In genomic region chr7:58568807-58569206, GRCm38 (mm10) we compare ENCODE assay signal across 28 mouse cellular contexts.
DNase-seq lines count a peak whose midpoint lies in the region; ATAC-seq and TF ChIP-seq lines count a peak whose summit lies in the region.
"Had no signal": no experiment of that assay in that cellular context is flagged by ENCODE, and none has a peak within 500 bp of the region (broad histone marks: within the 10 kb centered on the region; RNA-seq: fewer than 3 reads in every experiment).

No protein-coding gene starts in this region.

- 49% methylated on average over 2 of the region's 2 CpGs for WGBS in hindbrain, postnatal 0 days

- no peaks in the 10 kb centered on the region for H3K36me3 ChIP-seq in hindbrain, postnatal 0 days (ENCODE audit: insufficient read depth, low read length)
- H3K36me3 ChIP-seq: heart, embryonic 12.5 days; hindbrain, embryonic 13.5 days; limb, embryonic 12.5 days; liver, embryonic 15.5 days; midbrain, embryonic 13.5 days; stomach, embryonic 15.5 days had no signal

- H3K9me3 ChIP-seq in hindbrain, postnatal 0 days (ENCODE audit: low read length), result no peaks in the 10 kb centered on the region
- H3K9me3 ChIP-seq: heart, embryonic 12.5 days; hindbrain, embryonic 13.5 days; limb, embryonic 12.5 days; liver, embryonic 15.5 days; midbrain, embryonic 13.5 days; stomach, embryonic 15.5 days had no signal

- peak; percentile 12 to 35 for DNase-seq in thymus, postnatal 10 days (ENCODE audit: low spot score in 2 of 2)
- no peak for DNase-seq in neural tube, embryonic 10.5 days (ENCODE audit: extremely low spot score, low spot score)
- DNase-seq in hindbrain, postnatal 0 days (ENCODE audit: low spot score), result no peak
- no peak for DNase-seq in MN1 (ENCODE audit: low spot score)
- no peak for DNase-seq in gastrocnemius, postnatal 36 days
- DNase-seq: adrenal gland, postnatal 25 days; cerebellum, adult 11-12 months; cerebellum, postnatal 10 days; gastrocnemius, adult 2 months; heart, adult 2 months; heart, postnatal 4 days; kidney, adult 18-20 months; kidney, postnatal 4 days; lung, embryonic 14.5 days; lung, postnatal 14 days; right cerebral cortex, postnatal 25 days had no signal

- ATAC-seq in CD4-positive, CD25-positive, alpha-beta regulatory T cell, adult 4 months, result peak; percentile 75
- ATAC-seq in megakaryocyte, adult 5-6 weeks (ENCODE audit: poor library complexity, severe bottlenecking), result peak; percentile 40
- no peak for ATAC-seq in hindbrain, postnatal 0 days
- ATAC-seq: forebrain, embryonic 16.5 days; midbrain, embryonic 13.5 days had no signal

- intact Hi-C loops in gastrocnemius, postnatal 36 days (cut with DNase I), result no loop called here

- TF ChIP-seq CTCF in hindbrain, postnatal 0 days (IDR thresholded peaks at IDR 0.05; ENCODE audit: low read depth), result no peak

- H3K27ac ChIP-seq in hindbrain, postnatal 0 days, result no peak overlapping the region
- H3K27ac ChIP-seq: gastrocnemius, adult 2 months; heart, adult 2 months; hindbrain, embryonic 13.5 days; left cerebral cortex, adult 2 months; limb, embryonic 12.5 days; liver, embryonic 15.5 days; midbrain, embryonic 13.5 days; stomach, embryonic 15.5 days had no signal

- no peaks in the 10 kb centered on the region for H3K27me3 ChIP-seq in hindbrain, postnatal 0 days (ENCODE audit: insufficient read depth, low read length)
- H3K27me3 ChIP-seq: CH12.LX; heart, embryonic 12.5 days; hindbrain, embryonic 13.5 days; limb, embryonic 12.5 days; liver, embryonic 15.5 days; midbrain, embryonic 13.5 days; stomach, embryonic 15.5 days had no signal

- H3K4me1 ChIP-seq in hindbrain, postnatal 0 days (ENCODE audit: insufficient read depth, low read length), result no peaks in the 10 kb centered on the region
- H3K4me1 ChIP-seq: heart, embryonic 12.5 days; hindbrain, embryonic 13.5 days; limb, embryonic 12.5 days; liver, embryonic 15.5 days; midbrain, embryonic 13.5 days; stomach, embryonic 15.5 days had no signal

- no peak overlapping the region for H3K4me3 ChIP-seq in hindbrain, postnatal 0 days (ENCODE audit: low read length)
- H3K4me3 ChIP-seq: erythroblast, embryonic 14.5 days; gastrocnemius, adult 2 months; heart, adult 2 months; heart, embryonic 12.5 days; hindbrain, embryonic 13.5 days; left cerebral cortex, adult 2 months; limb, embryonic 12.5 days; liver, embryonic 15.5 days; midbrain, embryonic 13.5 days; stomach, embryonic 15.5 days had no signal

- H3K4me2 ChIP-seq in hindbrain, postnatal 0 days (ENCODE audit: low read depth, low read length), result no peak overlapping the region
- H3K4me2 ChIP-seq: heart, embryonic 12.5 days; hindbrain, embryonic 13.5 days; limb, embryonic 12.5 days; liver, embryonic 15.5 days; lung, embryonic 14.5 days; midbrain, embryonic 13.5 days; stomach, embryonic 15.5 days had no signal

- H3K9ac ChIP-seq in hindbrain, postnatal 0 days (replicated peaks; ENCODE audit: low read length), result no peak overlapping the region
- H3K9ac ChIP-seq: heart, embryonic 12.5 days; hindbrain, embryonic 13.5 days; limb, embryonic 12.5 days; liver, embryonic 15.5 days; lung, embryonic 14.5 days; midbrain, embryonic 13.5 days; stomach, embryonic 15.5 days had no signal

Comparison
In these comparisons a context has a peak if more than half of its experiments do, and no peak if none do; other contexts are left out.
1. DNase-seq: peak in thymus, postnatal 10 days (2 of 2); none in neural tube, embryonic 10.5 days (single experiment), hindbrain, postnatal 0 days (single experiment), MN1 (single experiment) and gastrocnemius, postnatal 36 days (0 of 2).